Comparison of ENCODE assay signal across 17 mouse cellular contexts in genomic region chr12:9856128-9856621, GRCm38 (mm10).
DNase-seq lines count a peak whose midpoint lies in the region; ATAC-seq and TF ChIP-seq lines count a peak whose summit lies in the region.
"Had no signal": no experiment of that assay in that cellular context is flagged by ENCODE, and none has a peak within 500 bp of the region (broad histone marks: within the 10 kb centered on the region; RNA-seq: fewer than 3 reads in every experiment).

No protein-coding gene starts in this region.

- POLR2A ChIA-PET in Patski (lab: Charles Lee): no interaction called here

- no peak for TF ChIP-seq CTCF in Patski (IDR thresholded peaks at IDR 0.05)

- no peak overlapping the region for H3K4me3 ChIP-seq in forebrain, embryonic 13.5 days
- H3K4me3 ChIP-seq in forebrain, embryonic 10.5 days: no peak overlapping the region
- H3K4me3 ChIP-seq: heart, embryonic 12.5 days; limb, embryonic 15.5 days; neural tube, embryonic 13.5 days had no signal

- no peaks in the 10 kb centered on the region for H3K36me3 ChIP-seq in forebrain, embryonic 13.5 days (ENCODE audit: poor library complexity, severe bottlenecking)
- H3K36me3 ChIP-seq in forebrain, embryonic 10.5 days (replicated peaks): no peaks in the 10 kb centered on the region
- H3K36me3 ChIP-seq: heart, embryonic 12.5 days; limb, embryonic 15.5 days; neural tube, embryonic 13.5 days had no signal

- DNase-seq in forebrain, embryonic 10.5 days (ENCODE audit: extremely low spot score, low spot score): no peak
- DNase-seq in left cerebral cortex, adult 11 months (ENCODE audit: low spot score): peak; percentile 19
- DNase-seq in left cerebral cortex, postnatal 10 days (ENCODE audit: extremely low spot score in 1 of 2, low spot score in 2 of 2): no peak
- DNase-seq in 3134 (ENCODE audit: extremely low read depth, insufficient read length, low spot score) (peak; percentile 76), Patski (ENCODE audit: low read depth, low spot score) (peak; percentile 80)
- no peak for DNase-seq in ovary, postnatal 10 days (ENCODE audit: low spot score)
- no peak for DNase-seq in spleen, adult 18-20 months
- DNase-seq: cerebellum, adult 11 months; heart, postnatal 36 days; kidney, adult 18-20 months; kidney, postnatal 14 days; lung, postnatal 10 days; thymus, adult 2 months had no signal

- no peak overlapping the region for H3K4me2 ChIP-seq in forebrain, embryonic 13.5 days
- H3K4me2 ChIP-seq: heart, embryonic 12.5 days; limb, embryonic 15.5 days; neural tube, embryonic 13.5 days had no signal

- WGBS in forebrain, embryonic 13.5 days: 87% methylated on average over 8 of the region's 8 CpGs
- 94% methylated on average over 8 of the region's 8 CpGs for whole genome bisulfite sequencing in forebrain, embryonic 10.5 days

- no peaks in the 10 kb centered on the region for H3K9me3 ChIP-seq in forebrain, embryonic 13.5 days (replicated peaks)
- no peaks in the 10 kb centered on the region for H3K9me3 ChIP-seq in forebrain, embryonic 10.5 days
- H3K9me3 ChIP-seq: heart, embryonic 12.5 days; limb, embryonic 15.5 days; neural tube, embryonic 13.5 days had no signal

- no peaks in the 10 kb centered on the region for H3K27me3 ChIP-seq in forebrain, embryonic 13.5 days
- no peaks in the 10 kb centered on the region for H3K27me3 ChIP-seq in forebrain, embryonic 10.5 days (ENCODE audit: poor library complexity, severe bottlenecking)
- no peaks in the 10 kb centered on the region for H3K27me3 ChIP-seq in Patski
- H3K27me3 ChIP-seq: heart, embryonic 12.5 days; limb, embryonic 15.5 days; neural tube, embryonic 13.5 days had no signal

- no peak overlapping the region for H3K9ac ChIP-seq in forebrain, embryonic 13.5 days
- H3K9ac ChIP-seq: heart, embryonic 12.5 days; limb, embryonic 15.5 days; neural tube, embryonic 13.5 days had no signal

- ATAC-seq in forebrain, embryonic 13.5 days: 0 out of 2 replicates have a peak, but pooled peaks have one; percentile 19
- ATAC-seq in Patski: peak; percentile 87

- CTCF ChIA-PET in Patski (lab: Charles Lee): interaction anchor here (0.8 kb wide), 1 partner anchor 77 kb away, joined by 3 read pairs; no protein-coding TSS in a partner anchor

- H3K27ac ChIP-seq in forebrain, embryonic 13.5 days: no peak overlapping the region
- H3K27ac ChIP-seq in forebrain, embryonic 10.5 days: no peak overlapping the region
- H3K27ac ChIP-seq: limb, embryonic 15.5 days; neural tube, embryonic 13.5 days had no signal

- H3K4me1 ChIP-seq in forebrain, embryonic 13.5 days: no peaks in the 10 kb centered on the region
- H3K4me1 ChIP-seq in forebrain, embryonic 10.5 days: no peaks in the 10 kb centered on the region
- H3K4me1 ChIP-seq: limb, embryonic 15.5 days; neural tube, embryonic 13.5 days had no signal

- intact Hi-C loops in left cerebral cortex, postnatal 10 days (cut with DNase I): no loop called here

- in situ Hi-C loops in Patski (cut with MboI; ENCODE audit: low pct_unique_long_range_greater_than_20kb): loop anchor here (10.0 kb wide), 3 partner anchors 271 to 579 kb away; no protein-coding TSS in a partner anchor

Comparison
In these comparisons a context has a peak if more than half of its experiments do, and no peak if none do; other contexts are left out.
1. DNase-seq: peak in left cerebral cortex, adult 11 months (single experiment), 3134 (single experiment) and Patski (single experiment); none in forebrain, embryonic 10.5 days (single experiment), left cerebral cortex, postnatal 10 days (0 of 2), ovary, postnatal 10 days (single experiment) and spleen, adult 18-20 months (0 of 2).